In genomic region chr17:68037011-68037410, GRCm38 (mm10) we compare ENCODE assay signal across 17 mouse cellular contexts. TPM values are rescaled to one million over a fixed set of nuclear protein-coding genes. Genes with fewer than 3 reads are reported as not detected.
"Had no signal": no experiment of that assay in that cellular context is flagged by ENCODE, and none has a peak within 500 bp of the region (broad histone marks: within the 10 kb centered on the region; RNA-seq: fewer than 3 reads in every experiment).

No protein-coding gene starts in this region.

- H3K27ac ChIP-seq: limb, embryonic 12.5 days; limb, embryonic 15.5 days; liver, embryonic 14.5 days; macrophage; midbrain, embryonic 13.5 days had no signal

- H3K36me3 ChIP-seq: limb, embryonic 12.5 days; limb, embryonic 15.5 days; midbrain, embryonic 13.5 days had no signal

- H3K4me3 ChIP-seq: limb, embryonic 12.5 days; limb, embryonic 15.5 days; midbrain, embryonic 13.5 days had no signal

- H3K27me3 ChIP-seq: limb, embryonic 12.5 days; limb, embryonic 15.5 days; midbrain, embryonic 13.5 days had no signal

- H3K9me3 ChIP-seq: limb, embryonic 12.5 days; limb, embryonic 15.5 days; midbrain, embryonic 13.5 days had no signal

- ATAC-seq: liver, postnatal 0 days; lung, postnatal 0 days; midbrain, embryonic 13.5 days had no signal

- H3K4me2 ChIP-seq: limb, embryonic 12.5 days; limb, embryonic 15.5 days; liver, embryonic 11.5 days; lung, embryonic 14.5 days; midbrain, embryonic 13.5 days had no signal

- H3K9ac ChIP-seq: limb, embryonic 12.5 days; limb, embryonic 15.5 days; liver, embryonic 14.5 days; liver, postnatal 0 days; lung, embryonic 14.5 days; midbrain, embryonic 13.5 days had no signal

- DNase-seq: kidney, adult 18-20 months; kidney, adult 9 months; kidney, postnatal 14 days; kidney, postnatal 4 days; left cerebral cortex, postnatal 4 days; liver, postnatal 0 days; lung, embryonic 14.5 days; thymus, adult 18-20 months; thymus, postnatal 36 days had no signal

- H3K4me1 ChIP-seq: limb, embryonic 12.5 days; limb, embryonic 15.5 days; midbrain, embryonic 13.5 days had no signal

RNA-seq across cellular contexts. Expression of gene Arhgap28, which starts 33.1 kb away (rescaled TPM):
- total RNA-seq: megakaryocyte-erythroid progenitor cell, adult 5-6 weeks had no signal
